Mouse (Mus musculus) brain, embryonic 14.5 days (tissue): ENCODE data around the gene Timd4.

Source experiments
- CTCF ChIP-seq: fragments of 200-500 bp; IDR thresholded peaks from 2 replicates; pipeline ENCODE4 v1.5.1; 2012; ENCODE audit warnings: inconsistent platforms, mild to moderate bottlenecking, moderate library complexity, borderline replicate concordance; ENCODE audit not compliant: insufficient read depth, insufficient read length; ENCODE audit errors: extremely low read depth
- POLR2A ChIP-seq: fragments of 200-500 bp; IDR thresholded peaks from 2 replicates; pipeline ENCODE4 v1.6.1; 2012; ENCODE audit warnings: mild to moderate bottlenecking, inconsistent platforms, borderline replicate concordance; ENCODE audit not compliant: poor library complexity, insufficient read depth, insufficient read length, severe bottlenecking; ENCODE audit errors: extremely low read depth

DNA sequence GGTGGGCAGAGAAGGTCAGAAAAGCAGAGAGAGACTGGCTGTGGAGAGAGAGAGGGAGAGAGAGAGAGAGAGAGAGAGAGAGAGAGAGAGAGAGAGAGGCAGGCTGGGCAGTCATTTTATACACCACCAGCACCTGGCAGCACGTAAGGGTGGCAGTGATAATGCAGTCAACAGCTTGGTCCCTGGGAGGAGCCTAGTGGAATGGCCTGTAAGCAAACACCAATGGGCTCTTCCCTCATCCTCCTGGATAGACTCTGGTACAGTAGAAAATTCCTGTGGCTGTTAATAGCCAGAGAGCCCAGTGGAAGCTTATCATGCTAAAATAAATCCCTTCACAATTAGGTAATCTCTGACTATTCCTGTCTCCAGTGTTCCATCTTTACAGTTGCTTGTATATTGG, 24.5 kb downstream of the Timd4 start:
- TF ChIP-seq POLR2A: no peak
- TF ChIP-seq CTCF: no peak
